Mouse (Mus musculus) left cerebral cortex, postnatal 4 days (tissue): ENCODE measurements around the gene Vrk1. TPM values are rescaled to one million over a fixed set of nuclear protein-coding genes. Genes with fewer than 3 reads are reported as not detected.

Experiments
- DNase-seq: peaks from one replicate; pipeline ENCODE4 v3.0.0-alpha.2; 2022
- intact Hi-C: fragments of 180-260 bp; cut with DNase I; formaldehyde crosslinking; loops from one replicate; pipeline ENCODE4 v1.15.1; 2025
- total RNA-seq, 2 experiments: library from RNA; stranded (reverse); gene quantifications; 2 replicates each; pipeline ENCODE4 v1.2.3; 2021

Vrk1 gene
- 10 to 100 TPM; 22.7 to 24.9 TPM for total RNA-seq

DNA sequence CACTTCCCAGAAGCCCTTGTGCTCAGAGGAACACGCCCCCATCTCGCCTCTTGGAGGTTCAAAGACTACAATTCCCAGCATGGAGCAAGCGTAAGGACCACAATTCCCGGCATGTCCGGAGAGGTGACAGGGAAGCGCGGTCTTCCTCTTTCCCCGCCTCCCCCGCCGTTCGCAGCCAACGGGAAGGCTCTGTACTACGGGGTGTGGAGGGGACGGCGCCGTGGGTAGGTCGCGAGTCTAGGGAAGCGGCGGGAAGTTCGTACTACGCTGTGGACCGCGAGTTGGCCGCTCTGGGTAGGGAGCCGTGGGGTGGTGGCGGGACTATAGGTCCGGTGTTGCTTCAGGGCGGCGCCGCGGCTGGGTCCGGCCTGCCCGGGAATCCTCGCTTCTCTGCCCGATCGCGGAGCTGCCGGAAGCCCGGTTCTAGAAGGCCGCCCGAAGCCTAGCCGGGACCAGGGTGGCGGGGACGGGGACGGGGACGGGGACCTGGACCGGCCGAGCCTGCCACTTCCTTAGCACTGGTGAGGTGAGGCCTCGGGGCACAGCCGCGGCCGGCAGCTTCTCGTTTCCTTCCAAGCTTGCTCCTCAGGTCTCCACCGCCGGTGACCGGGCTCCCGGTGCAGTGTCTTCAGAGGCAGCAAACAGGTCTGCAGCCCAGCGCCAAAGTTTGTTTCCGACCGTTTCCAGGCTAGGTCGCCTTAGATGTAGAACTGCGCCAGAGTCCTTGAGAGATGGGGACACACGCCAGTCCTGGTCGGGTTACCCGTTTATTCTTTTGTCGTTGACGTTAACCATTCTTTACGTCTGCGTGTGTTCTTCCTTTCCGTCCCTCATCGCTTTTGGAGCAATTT is at the start of gene Vrk1:
Gene Vrk1 (plus strand): TSS at position 164 of the 851 bp plus-strand sequence.
- intact Hi-C loops: no loop called here
- DNase-seq: peak; percentile 97

- no peak for DNase-seq
- intact Hi-C loops: loop anchor here (5.0 kb wide), 1 partner anchor 103 kb away; no protein-coding TSS in a partner anchor
These were observed 49.3 kb upstream of the Vrk1 start for GRCm38 (mm10) chr12:105960592-105961330.

- DNase-seq: no peak
- intact Hi-C loops: loop anchor here (1.0 to 5.0 kb wide), 2 partner anchors 104 to 122 kb away; no protein-coding TSS in a partner anchor
These were observed 48.4 kb upstream of the Vrk1 start for GRCm38 (mm10) chr12:105961667-105962066.

DNA sequence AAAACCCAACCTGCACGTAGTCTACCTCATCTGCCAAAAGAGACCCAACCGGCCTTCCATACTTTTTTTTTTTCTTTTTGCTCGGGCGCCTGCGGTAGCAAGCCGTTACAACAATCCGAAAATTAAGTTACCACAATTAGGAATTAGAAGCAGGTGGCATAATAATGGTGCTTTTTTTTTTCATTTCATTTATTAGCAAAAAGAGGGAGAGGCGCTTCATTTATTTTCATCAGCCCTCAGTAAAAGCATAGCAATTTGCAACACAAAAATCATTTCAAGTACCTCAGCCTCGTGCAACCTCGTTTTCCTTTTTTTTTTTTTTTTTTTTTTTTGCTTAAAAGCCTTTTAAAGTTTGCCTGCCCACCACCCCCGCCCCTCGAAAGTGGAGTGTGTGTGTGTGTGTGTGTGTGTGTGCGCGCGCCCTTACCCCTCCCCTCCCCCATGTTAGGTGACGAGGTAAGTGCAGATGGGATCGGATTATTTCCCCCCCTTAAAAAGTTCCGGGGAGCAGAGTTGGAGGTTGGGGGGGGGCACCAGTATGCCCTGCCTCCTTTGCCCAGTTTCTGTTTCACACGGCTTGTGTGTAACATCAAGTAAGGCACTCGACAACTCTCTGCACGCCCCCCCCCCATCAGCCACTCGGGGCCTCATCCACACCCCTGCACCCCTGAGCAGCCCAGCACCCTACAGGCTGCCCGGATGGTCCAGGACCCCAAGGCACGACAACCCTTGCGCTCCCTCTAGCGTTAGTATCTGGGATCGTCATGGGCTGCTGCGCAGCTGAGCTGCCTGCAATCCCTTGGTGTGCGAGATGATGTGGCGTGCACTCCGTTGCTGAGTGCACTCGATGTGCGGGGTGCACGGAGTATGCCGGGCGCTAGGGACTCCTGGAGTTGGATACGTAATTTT is 47.7 kb upstream of the Vrk1 start:
- intact Hi-C loops: loop anchor here (1.0 to 5.0 kb wide), 2 partner anchors 105 to 123 kb away; no protein-coding TSS in a partner anchor
- peak; percentile 87 for DNase-seq

DNA sequence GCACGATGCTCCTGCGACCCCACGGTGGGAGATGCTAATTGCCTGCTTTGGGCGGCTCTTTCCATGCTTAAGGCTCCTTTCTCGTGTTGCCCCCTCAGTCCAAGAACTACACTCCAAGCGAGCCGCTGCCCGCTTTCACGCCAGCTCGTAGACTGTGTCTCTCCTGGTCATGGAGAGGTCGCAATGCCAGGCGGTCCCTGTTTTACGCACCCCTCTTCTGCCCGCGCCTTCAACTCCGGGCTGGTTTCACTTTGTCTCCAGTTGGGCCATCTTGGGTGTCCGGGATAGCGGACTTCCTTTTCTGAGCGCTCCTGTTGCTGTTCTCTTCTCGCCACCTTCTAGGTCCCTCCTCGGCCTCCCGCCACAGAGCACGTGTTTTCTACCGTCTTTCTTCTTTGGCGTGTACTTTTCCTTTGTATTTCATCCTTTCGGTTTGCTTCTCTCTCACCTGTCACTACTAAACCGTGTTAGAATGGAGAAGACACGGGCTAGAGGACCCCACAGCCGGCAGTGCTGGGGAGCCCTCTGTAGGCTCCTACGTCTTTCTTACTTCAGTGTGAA is 46.9 kb upstream of the Vrk1 start:
- DNase-seq: no peak
- intact Hi-C loops: loop anchor here (5.0 kb wide), 1 partner anchor 106 kb away; no protein-coding TSS in a partner anchor

GRCm38 (mm10) chr12:105966887-105967637 is 43.0 kb upstream of the Vrk1 start:
- DNase-seq: peak; percentile 13
- intact Hi-C loops: no loop called here

DNA sequence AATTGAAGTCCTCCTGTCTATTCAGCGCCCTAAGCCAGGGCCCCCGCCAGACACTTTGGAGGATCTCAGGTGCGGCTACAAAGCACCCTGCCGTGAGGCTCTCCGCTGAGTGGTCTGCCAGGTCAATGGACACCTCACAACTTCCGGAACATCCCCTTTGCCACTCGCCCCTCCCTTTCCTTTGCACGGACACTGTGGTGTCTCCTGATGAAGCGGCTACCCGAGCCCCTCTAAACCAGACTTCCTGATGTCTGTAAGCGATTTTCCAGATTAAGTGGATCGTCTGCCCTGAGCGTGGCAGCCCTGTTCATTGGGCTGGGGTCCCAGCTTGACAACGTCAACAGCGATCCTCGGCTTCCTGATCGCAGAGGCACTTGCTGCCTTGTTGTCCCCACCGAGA is 42.2 kb upstream of the Vrk1 start:
- intact Hi-C loops: no loop called here
- no peak for DNase-seq

DNA sequence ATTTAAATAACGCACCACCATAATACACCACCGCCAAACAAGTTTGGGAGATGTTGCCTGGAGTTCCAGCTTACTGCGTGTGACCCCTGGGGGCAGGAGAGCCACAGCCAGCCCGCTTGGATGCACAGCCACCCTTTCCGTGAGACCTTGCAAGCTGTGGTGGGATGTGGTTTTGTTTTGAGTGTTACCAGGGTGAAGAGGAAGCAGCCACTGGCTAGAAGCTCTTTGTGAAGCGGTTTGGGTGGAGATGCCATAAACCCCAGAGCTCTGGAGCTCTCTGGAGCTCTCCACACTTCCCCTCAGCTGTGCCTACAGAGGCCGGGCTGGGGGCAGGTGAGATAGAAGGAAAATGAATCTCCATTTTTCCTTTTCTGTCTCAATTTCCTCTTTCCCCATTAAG is 38.8 kb upstream of the Vrk1 start:
- intact Hi-C loops: no loop called here
- DNase-seq: no peak

DNA sequence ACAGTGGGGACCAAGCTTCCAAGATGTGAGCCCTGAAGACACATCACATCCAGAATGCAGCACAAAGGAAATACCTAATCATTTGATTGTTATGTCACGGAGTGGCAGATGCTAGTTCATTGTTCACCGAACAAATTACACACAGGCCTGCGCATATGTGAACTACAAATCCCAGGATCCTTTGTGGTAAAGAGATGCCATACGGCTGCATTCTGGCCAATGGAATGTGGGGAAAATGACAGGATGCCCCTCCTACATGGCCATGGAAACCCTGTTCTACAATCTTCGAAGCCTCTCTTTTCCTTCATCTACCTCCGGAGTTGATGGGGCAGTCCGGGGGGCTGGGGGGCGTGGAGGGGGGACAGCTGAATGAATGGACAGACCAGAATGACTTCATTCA is 37.4 kb upstream of the Vrk1 start:
- intact Hi-C loops: no loop called here
- DNase-seq: no peak

DNA sequence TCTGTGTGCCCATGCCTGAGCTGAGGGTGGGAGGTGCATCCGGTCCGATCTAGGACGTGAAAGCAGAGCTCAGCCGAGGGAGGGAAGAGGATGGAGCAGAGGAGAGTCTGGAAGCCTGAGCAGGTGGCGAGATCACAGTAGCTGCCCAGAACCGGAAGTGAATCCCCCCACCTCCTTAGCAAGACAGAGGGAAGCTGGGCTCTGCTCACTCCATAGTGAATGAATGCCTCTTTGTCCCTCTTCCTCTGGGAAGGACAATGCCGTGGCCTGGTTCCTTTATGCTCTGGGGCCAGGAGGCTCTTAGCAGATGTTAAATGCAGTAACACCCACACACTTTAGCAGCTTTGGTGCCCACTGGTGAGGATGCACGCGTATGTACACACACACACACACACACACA is 36.3 kb upstream of the Vrk1 start:
- DNase-seq: no peak
- intact Hi-C loops: no loop called here

GRCm38 (mm10) chr12:105974107-105974506 is 35.9 kb upstream of the Vrk1 start:
- peak; percentile 14 for DNase-seq
- intact Hi-C loops: no loop called here

- DNase-seq: no peak
- intact Hi-C loops: no loop called here
These were observed 28.7 kb upstream of the Vrk1 start for GRCm38 (mm10) chr12:105981121-105981973.

DNA sequence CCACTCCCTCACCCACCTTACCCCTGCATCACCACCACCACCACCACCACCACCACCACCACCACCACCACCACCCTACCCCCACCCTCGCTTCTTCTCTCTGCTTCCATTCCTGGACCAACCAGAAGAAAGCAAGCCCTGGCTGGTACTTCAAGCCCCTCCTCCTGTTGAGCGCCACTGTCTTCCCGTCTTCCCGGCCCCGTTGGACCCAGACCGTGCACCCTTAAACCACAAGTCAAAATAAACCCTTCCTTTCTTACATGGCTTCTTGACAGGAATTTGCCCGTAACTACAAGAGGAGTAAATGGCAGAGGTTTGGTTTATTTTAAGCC is 28.1 kb upstream of the Vrk1 start:
- intact Hi-C loops: no loop called here

DNA sequence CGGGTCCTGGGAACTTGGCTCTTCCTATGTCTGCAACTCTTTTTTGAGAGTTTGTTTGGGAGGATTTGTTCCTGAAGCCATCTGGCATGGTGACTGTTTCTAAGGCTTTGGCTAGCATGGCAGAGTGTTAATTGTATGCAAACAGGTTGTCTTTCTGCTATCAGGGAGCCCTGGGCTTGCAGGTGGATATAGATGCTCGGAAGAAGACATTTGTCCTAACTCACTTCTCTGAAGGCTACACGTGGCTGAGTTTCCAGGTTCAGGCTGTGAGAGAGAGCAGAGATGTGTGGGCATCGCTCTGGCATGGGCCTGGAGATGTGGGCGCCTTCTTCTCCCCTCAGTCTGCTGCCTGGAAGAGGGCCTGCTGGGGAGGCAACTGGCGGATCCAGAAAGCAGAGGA is 27.4 kb upstream of the Vrk1 start:
- DNase-seq: no peak
- intact Hi-C loops: no loop called here

More for the DNA sequence above, 28.1 kb upstream of the Vrk1 start:
- DNase-seq: no peak

DNA sequence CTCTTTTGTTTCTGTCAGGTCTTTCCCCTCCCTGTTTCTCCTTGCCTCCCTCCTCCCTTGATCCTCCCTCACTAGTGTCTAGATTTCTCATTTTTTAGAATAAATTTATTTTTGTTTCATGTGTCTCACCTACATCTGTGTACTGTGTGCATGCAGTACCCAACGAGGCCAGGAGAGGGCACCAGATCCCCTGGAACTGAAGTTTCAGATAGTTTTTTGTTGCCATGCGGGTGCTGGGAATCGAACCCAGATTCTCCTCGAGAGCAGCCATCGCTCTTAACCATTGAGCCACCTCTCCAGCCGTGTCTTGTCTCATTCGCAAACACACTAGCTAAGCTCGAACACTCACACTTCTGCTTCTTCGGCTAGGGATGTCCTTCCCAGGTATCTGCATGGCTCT is 26.5 kb upstream of the Vrk1 start:
- DNase-seq: no peak
- intact Hi-C loops: no loop called here

DNA sequence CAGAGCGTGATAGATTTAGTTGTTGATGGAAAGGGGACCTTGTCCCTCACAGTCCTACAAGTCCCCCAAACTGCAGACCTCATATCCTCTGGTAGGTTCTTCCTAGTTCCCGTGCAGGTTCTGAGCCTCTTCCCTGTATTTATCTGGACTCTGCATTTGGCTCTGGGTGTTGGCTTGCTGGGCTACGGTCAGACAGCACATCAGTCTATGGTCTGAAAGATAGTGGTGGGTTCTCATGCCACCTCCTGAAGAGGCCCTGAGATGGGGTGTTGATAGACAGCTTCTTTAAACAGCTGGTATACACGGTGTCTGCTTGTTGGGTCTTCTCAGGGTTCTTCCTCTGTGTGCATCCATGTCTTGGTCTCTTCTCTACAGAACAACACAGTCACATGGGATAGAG is 21.6 kb upstream of the Vrk1 start:
- intact Hi-C loops: no loop called here

DNA sequence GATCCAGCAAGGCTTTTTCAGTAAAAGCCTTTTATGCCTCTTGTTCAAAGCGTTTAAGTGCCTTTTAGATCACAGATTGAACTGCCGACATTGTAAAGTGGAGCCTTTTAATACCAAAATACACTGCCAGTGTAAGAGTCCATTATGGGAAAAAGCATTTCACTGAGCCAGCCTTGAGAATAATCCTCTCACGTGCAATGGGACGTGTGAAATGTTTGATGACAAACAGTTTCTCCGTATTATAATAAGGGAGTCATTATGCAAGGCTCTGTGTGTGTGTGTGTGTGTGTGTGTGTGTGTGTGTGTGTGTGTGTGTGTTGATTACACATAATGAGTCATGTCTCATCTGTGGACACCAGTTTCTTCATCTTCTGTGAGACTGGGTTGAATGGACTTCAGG is 17.3 kb upstream of the Vrk1 start:
- no peak for DNase-seq
- intact Hi-C loops: no loop called here

More for the DNA sequence above, 21.6 kb upstream of the Vrk1 start:
- DNase-seq: no peak

DNA sequence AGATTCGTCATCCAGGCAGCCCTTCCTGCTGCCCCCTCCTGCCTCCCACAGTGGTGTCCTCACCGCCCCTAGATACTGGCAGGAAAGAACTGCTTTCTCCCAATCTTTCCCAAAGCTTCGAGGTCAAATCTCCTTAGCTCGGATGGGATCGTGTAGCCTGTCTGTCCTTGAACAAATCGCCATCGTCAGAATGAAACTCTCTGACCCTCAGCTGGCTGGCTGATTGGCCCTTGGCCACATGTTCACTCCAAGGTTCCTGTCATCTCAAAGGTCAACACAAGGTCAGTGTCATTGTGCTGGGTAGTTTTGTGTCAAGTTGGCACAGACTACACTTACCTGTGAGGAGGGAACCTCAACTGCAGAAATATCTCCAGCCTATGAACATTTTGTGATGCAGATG is 16.7 kb upstream of the Vrk1 start:
- intact Hi-C loops: no loop called here
- DNase-seq: no peak

GRCm38 (mm10) chr12:105995940-105996339 is 14.1 kb upstream of the Vrk1 start:
- intact Hi-C loops: no loop called here
- no peak for DNase-seq
